Mouse (Mus musculus): ENCODE measurements around the gene Suclg2. TPM values are rescaled to one million over a fixed set of nuclear protein-coding genes. Genes with fewer than 3 reads are reported as not detected.

Suclg2 gene
- polyA plus RNA-seq, 1 experiment from 2014 or later: 15.4 TPM

GRCm38 (mm10) chr6:95573035-95573759 is 145.4 kb downstream of the Suclg2 start:
- Histone ChIP-seq H3K27me3 (replicated peaks; ENCODE audit: control insufficient read depth, insufficient read depth, low read length) (peaks cover 3% of the 10 kb centered on the region; the same call in 1 of the 2 replicates), H3K9me3 (ENCODE audit: control insufficient read depth, low read length) (no peaks in the 10 kb centered on the region), H3K36me3 (ENCODE audit: control insufficient read depth, insufficient read depth) (no peaks in the 10 kb centered on the region), H3K4me1 (replicated peaks; ENCODE audit: control insufficient read depth, insufficient read depth, low read length) (peaks cover 18% of the 10 kb centered on the region), H3K4me3 (replicated peaks; ENCODE audit: low read length) (no peak overlapping the region), H3K27ac (ENCODE audit: low read length) (no peak overlapping the region), H3K9ac (replicated peaks; ENCODE audit: low read depth, low read length) (no peak overlapping the region), H3K4me2 (ENCODE audit: low read length) (no peak overlapping the region)
- WGBS: 48% methylated on average over 3 of the region's 3 CpGs
- no peak for ATAC-seq

GRCm38 (mm10) chr6:95571620-95572019 is 147.0 kb downstream of the Suclg2 start:
- no peak overlapping the region for H3K27ac ChIP-seq (ENCODE audit: low read length)
- no peaks in the 10 kb centered on the region for H3K9me3 ChIP-seq (ENCODE audit: control insufficient read depth, low read length)
- 16% methylated on average over 3 of the region's 3 CpGs for WGBS
- no peaks in the 10 kb centered on the region for H3K36me3 ChIP-seq (ENCODE audit: control insufficient read depth, insufficient read depth)
- H3K9ac ChIP-seq (replicated peaks; ENCODE audit: low read depth, low read length): no peak overlapping the region
- ATAC-seq: no peak
- no peak overlapping the region for H3K4me3 ChIP-seq (replicated peaks; ENCODE audit: low read length)
- no peaks in the 10 kb centered on the region; the same call in 1 of the 2 replicates for H3K27me3 ChIP-seq (replicated peaks; ENCODE audit: control insufficient read depth, insufficient read depth, low read length)
- peaks cover 18% of the 10 kb centered on the region for H3K4me1 ChIP-seq (replicated peaks; ENCODE audit: control insufficient read depth, insufficient read depth, low read length)
- H3K4me2 ChIP-seq (ENCODE audit: low read length): no peak overlapping the region

DNA sequence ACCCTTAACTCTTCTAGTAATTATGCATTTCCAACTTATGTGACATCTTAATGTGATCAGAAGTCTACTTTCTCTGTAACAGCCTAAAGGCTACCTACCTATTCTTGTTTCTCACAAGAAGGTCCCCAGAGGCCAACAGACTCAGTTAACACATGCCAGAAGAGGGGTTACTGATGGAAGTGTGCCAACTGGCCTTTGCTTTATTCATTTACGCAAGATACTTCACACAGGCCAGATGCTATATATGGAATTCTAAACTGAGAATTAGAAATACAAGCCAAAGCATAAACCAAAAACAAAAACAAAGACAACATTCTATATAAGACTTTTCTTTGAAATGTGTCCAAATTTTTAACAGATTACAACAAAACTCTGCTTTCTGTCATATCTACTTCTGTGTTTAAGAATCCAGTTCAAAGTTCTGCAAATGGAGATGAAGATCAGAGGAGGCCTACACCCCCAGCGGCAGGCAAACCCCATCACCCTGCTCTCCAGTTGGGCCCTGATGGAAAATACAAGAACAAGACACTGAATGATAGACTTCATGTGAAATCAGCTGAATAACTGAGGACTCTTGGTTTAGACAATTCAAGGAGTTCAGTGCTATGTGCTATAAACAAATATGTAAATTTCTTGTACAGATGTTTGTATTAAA is 155.1 kb downstream of the Suclg2 start:
- WGBS: 66% methylated on average over 2 of the region's 2 CpGs
- Histone ChIP-seq H3K36me3 (ENCODE audit: control insufficient read depth, insufficient read depth) (no peaks in the 10 kb centered on the region), H3K4me2 (ENCODE audit: low read length) (no peak overlapping the region), H3K9me3 (ENCODE audit: control insufficient read depth, low read length) (no peaks in the 10 kb centered on the region), H3K4me3 (replicated peaks; ENCODE audit: low read length) (no peak overlapping the region), H3K9ac (replicated peaks; ENCODE audit: low read depth, low read length) (no peak overlapping the region), H3K4me1 (replicated peaks; ENCODE audit: control insufficient read depth, insufficient read depth, low read length) (no peaks in the 10 kb centered on the region), H3K27me3 (replicated peaks; ENCODE audit: control insufficient read depth, insufficient read depth, low read length) (no peaks in the 10 kb centered on the region), H3K27ac (ENCODE audit: low read length) (no peak overlapping the region)
- no peak for ATAC-seq

GRCm38 (mm10) chr6:95556320-95556719 is 162.3 kb downstream of the Suclg2 start:
- WGBS: 78% methylated on average over 6 of the region's 6 CpGs

GRCm38 (mm10) chr6:95552339-95552950 is 166.2 kb downstream of the Suclg2 start:
- 74% methylated on average over 6 of the region's 6 CpGs for WGBS
- no peaks in the 10 kb centered on the region for H3K27me3 ChIP-seq (replicated peaks; ENCODE audit: control insufficient read depth, insufficient read depth, low read length)
- no peak for ATAC-seq

More at GRCm38 (mm10) chr6:95556320-95556719, 162.3 kb downstream of the Suclg2 start:
- Histone ChIP-seq H3K36me3 (ENCODE audit: control insufficient read depth, insufficient read depth) (no peaks in the 10 kb centered on the region), H3K27me3 (replicated peaks; ENCODE audit: control insufficient read depth, insufficient read depth, low read length) (no peaks in the 10 kb centered on the region), H3K4me3 (replicated peaks; ENCODE audit: low read length) (no peak overlapping the region), H3K9me3 (ENCODE audit: control insufficient read depth, low read length) (no peaks in the 10 kb centered on the region), H3K9ac (replicated peaks; ENCODE audit: low read depth, low read length) (no peak overlapping the region), H3K4me1 (replicated peaks; ENCODE audit: control insufficient read depth, insufficient read depth, low read length) (0 out of 2 replicates have a peak, but pooled peaks cover 2% of the 10 kb centered on the region), H3K4me2 (ENCODE audit: low read length) (no peak overlapping the region), H3K27ac (ENCODE audit: low read length) (no peak overlapping the region)
- ATAC-seq: no peak

GRCm38 (mm10) chr6:95551000-95551399 is 167.6 kb downstream of the Suclg2 start:
- Histone ChIP-seq H3K36me3 (ENCODE audit: control insufficient read depth, insufficient read depth) (no peaks in the 10 kb centered on the region), H3K27me3 (replicated peaks; ENCODE audit: control insufficient read depth, insufficient read depth, low read length) (no peaks in the 10 kb centered on the region), H3K9ac (replicated peaks; ENCODE audit: low read depth, low read length) (no peak overlapping the region), H3K4me2 (ENCODE audit: low read length) (no peak overlapping the region), H3K27ac (ENCODE audit: low read length) (no peak overlapping the region), H3K4me1 (replicated peaks; ENCODE audit: control insufficient read depth, insufficient read depth, low read length) (0 out of 2 replicates have a peak, but pooled peaks cover 3% of the 10 kb centered on the region), H3K4me3 (replicated peaks; ENCODE audit: low read length) (no peak overlapping the region), H3K9me3 (ENCODE audit: control insufficient read depth, low read length) (no peaks in the 10 kb centered on the region)
- no peak for ATAC-seq
- WGBS: 69% methylated on average over 4 of the region's 4 CpGs

More at GRCm38 (mm10) chr6:95552339-95552950, 166.2 kb downstream of the Suclg2 start:
- Histone ChIP-seq H3K36me3 (ENCODE audit: control insufficient read depth, insufficient read depth) (no peaks in the 10 kb centered on the region), H3K4me2 (ENCODE audit: low read length) (no peak overlapping the region), H3K27ac (ENCODE audit: low read length) (no peak overlapping the region), H3K9me3 (ENCODE audit: control insufficient read depth, low read length) (no peaks in the 10 kb centered on the region), H3K9ac (replicated peaks; ENCODE audit: low read depth, low read length) (no peak overlapping the region), H3K4me1 (replicated peaks; ENCODE audit: control insufficient read depth, insufficient read depth, low read length) (0 out of 2 replicates have a peak, but pooled peaks cover 2% of the 10 kb centered on the region), H3K4me3 (replicated peaks; ENCODE audit: low read length) (no peak overlapping the region)

DNA sequence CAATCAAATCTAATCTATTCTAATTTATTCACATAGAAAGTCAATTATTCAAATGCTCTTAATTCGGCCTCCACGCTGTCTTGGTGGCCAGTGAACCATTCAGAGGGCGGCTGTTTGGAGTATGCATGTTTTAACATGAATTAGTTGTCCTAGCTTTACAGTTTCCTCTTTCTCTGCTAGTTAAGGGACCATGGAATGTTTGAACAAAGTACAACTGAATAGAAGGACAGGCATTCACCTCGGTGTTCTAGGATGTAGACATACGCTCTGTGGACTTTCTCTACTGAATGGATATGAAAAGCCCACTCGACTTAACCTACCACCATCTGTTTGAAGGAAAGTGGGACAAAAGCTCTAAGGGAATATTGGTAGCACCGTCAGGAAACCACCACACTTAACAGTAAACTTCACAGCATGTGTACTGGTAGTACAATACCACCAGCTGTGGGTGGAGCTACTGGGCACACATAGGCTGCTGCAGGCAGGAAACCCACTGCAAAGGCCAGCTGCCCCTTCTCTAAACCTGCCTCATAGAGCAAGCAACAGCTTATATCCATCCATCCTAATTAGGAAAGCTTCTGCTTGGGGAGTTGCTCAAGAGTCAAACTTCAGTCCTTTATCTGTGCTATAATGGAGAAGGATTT is 172.3 kb downstream of the Suclg2 start:
- Histone ChIP-seq H3K4me2 (ENCODE audit: low read length) (no peak overlapping the region), H3K27me3 (replicated peaks; ENCODE audit: control insufficient read depth, insufficient read depth, low read length) (no peaks in the 10 kb centered on the region), H3K27ac (ENCODE audit: low read length) (no peak overlapping the region), H3K4me1 (replicated peaks; ENCODE audit: control insufficient read depth, insufficient read depth, low read length) (0 out of 2 replicates have a peak, but pooled peaks cover 3% of the 10 kb centered on the region), H3K36me3 (ENCODE audit: control insufficient read depth, insufficient read depth) (no peaks in the 10 kb centered on the region), H3K9ac (replicated peaks; ENCODE audit: low read depth, low read length) (no peak overlapping the region), H3K9me3 (ENCODE audit: control insufficient read depth, low read length) (no peaks in the 10 kb centered on the region), H3K4me3 (replicated peaks; ENCODE audit: low read length) (no peak overlapping the region)
- WGBS: 32% methylated on average over 7 of the region's 7 CpGs
- ATAC-seq: peak; percentile 77

- no peaks in the 10 kb centered on the region for H3K27me3 ChIP-seq (replicated peaks; ENCODE audit: control insufficient read depth, insufficient read depth, low read length)
- no peak overlapping the region for H3K9ac ChIP-seq (replicated peaks; ENCODE audit: low read depth, low read length)
- H3K36me3 ChIP-seq (ENCODE audit: control insufficient read depth, insufficient read depth): no peaks in the 10 kb centered on the region
- no peak overlapping the region for H3K4me3 ChIP-seq (replicated peaks; ENCODE audit: low read length)
- no peak overlapping the region for H3K4me2 ChIP-seq (ENCODE audit: low read length)
- ATAC-seq: peak; percentile 10; the same call in 1 of the 2 replicates
- H3K9me3 ChIP-seq (ENCODE audit: control insufficient read depth, low read length): no peaks in the 10 kb centered on the region
- H3K4me1 ChIP-seq (replicated peaks; ENCODE audit: control insufficient read depth, insufficient read depth, low read length): 0 out of 2 replicates have a peak, but pooled peaks cover 3% of the 10 kb centered on the region
- no peak overlapping the region for H3K27ac ChIP-seq (ENCODE audit: low read length)
Measured at GRCm38 (mm10) chr6:95545714-95546113, 172.9 kb downstream of the Suclg2 start.

GRCm38 (mm10) chr6:95545296-95545695 is 173.3 kb downstream of the Suclg2 start:
- no peak overlapping the region for H3K9ac ChIP-seq (replicated peaks; ENCODE audit: low read depth, low read length)
- 81% methylated on average over 3 of the region's 3 CpGs for WGBS
- H3K36me3 ChIP-seq (ENCODE audit: control insufficient read depth, insufficient read depth): no peaks in the 10 kb centered on the region
- no peak for ATAC-seq
- H3K4me2 ChIP-seq (ENCODE audit: low read length): no peak overlapping the region
- H3K4me1 ChIP-seq (replicated peaks; ENCODE audit: control insufficient read depth, insufficient read depth, low read length): 0 out of 2 replicates have a peak, but pooled peaks cover 3% of the 10 kb centered on the region
- no peaks in the 10 kb centered on the region for H3K27me3 ChIP-seq (replicated peaks; ENCODE audit: control insufficient read depth, insufficient read depth, low read length)
- H3K9me3 ChIP-seq (ENCODE audit: control insufficient read depth, low read length): no peaks in the 10 kb centered on the region
- no peak overlapping the region for H3K27ac ChIP-seq (ENCODE audit: low read length)
- no peak overlapping the region for H3K4me3 ChIP-seq (replicated peaks; ENCODE audit: low read length)

All from forebrain, embryonic 16.5 days (tissue).